Mouse (Mus musculus) neutrophil, adult 83 days (primary cell): Measurements from ENCODE around the gene Slc5a7. TPM values are rescaled to one million over a fixed set of nuclear protein-coding genes. Genes with fewer than 3 reads are reported as not detected.

Experiments
- total RNA-seq, 2 experiments: library from RNA; stranded (reverse); gene quantifications; one replicate each; pipeline ENCODE4 v1.2.4; 2023

Slc5a7 gene
- total RNA-seq = not detected

GRCm38 (mm10) chr17:54298934-54299333, at the start of gene Slc5a7:
TSS of gene Slc5a7 (minus strand) at chr17:54299034.

